Mouse (Mus musculus) testis, adult 2 months (tissue): ENCODE data around the gene Gabrb1. TPM values are rescaled to one million over a fixed set of nuclear protein-coding genes. Genes with fewer than 3 reads are reported as not detected.

Experiments used
- H3K27ac ChIP-seq: fragments of 200-500 bp; 2 replicates; pipeline ENCODE4 v1.5.1; 2012; ENCODE audit warnings: low read depth, low read length; ENCODE audit not compliant: control insufficient read depth, insufficient read depth
- H3K27me3 ChIP-seq: fragments of 200-500 bp; 2 replicates; pipeline ENCODE4 v1.6.1; 2012; ENCODE audit warnings: mild to moderate bottlenecking, low read length, moderate library complexity; ENCODE audit not compliant: control insufficient read depth, insufficient read depth
- H3K36me3 ChIP-seq: fragments of 200-500 bp; 2 replicates; pipeline ENCODE4 v1.6.1; 2012; ENCODE audit warnings: mild to moderate bottlenecking, low read length; ENCODE audit not compliant: control insufficient read depth, insufficient read depth
- H3K4me1 ChIP-seq: fragments of 200-500 bp; 2 replicates; pipeline ENCODE4 v1.6.1; 2012; ENCODE audit warnings: low read length; ENCODE audit not compliant: control insufficient read depth, insufficient read depth
- H3K4me3 ChIP-seq: fragments of 200-500 bp; 2 replicates; pipeline ENCODE4 v1.5.1; 2012; ENCODE audit warnings: low read depth, mild to moderate bottlenecking, low read length, moderate library complexity, mixed read lengths; ENCODE audit not compliant: control insufficient read depth
- CTCF ChIP-seq: fragments of 200-500 bp; IDR thresholded peaks from 2 replicates; pipeline ENCODE4 v1.5.1; 2012; ENCODE audit warnings: low read depth, mild to moderate bottlenecking, inconsistent platforms, low read length, moderate library complexity; ENCODE audit not compliant: control insufficient read depth, insufficient read depth, insufficient replicate concordance
- POLR2A ChIP-seq: fragments of 200-500 bp; IDR thresholded peaks from 2 replicates; pipeline ENCODE4 v1.6.1; 2012; ENCODE audit warnings: low read depth, mild to moderate bottlenecking, inconsistent platforms, low read length, moderate library complexity; ENCODE audit not compliant: control insufficient read depth
- polyA plus RNA-seq: library from polyadenylated mRNA; depleted of rRNA; stranded (reverse); fragments of >200 nt; gene quantifications from 2 replicates; pipeline ENCODE4 v1.2.3, GENCODE M21; 2012

Gene Gabrb1
- polyA plus RNA-seq, 1 experiment, result 0.35 TPM

DNA sequence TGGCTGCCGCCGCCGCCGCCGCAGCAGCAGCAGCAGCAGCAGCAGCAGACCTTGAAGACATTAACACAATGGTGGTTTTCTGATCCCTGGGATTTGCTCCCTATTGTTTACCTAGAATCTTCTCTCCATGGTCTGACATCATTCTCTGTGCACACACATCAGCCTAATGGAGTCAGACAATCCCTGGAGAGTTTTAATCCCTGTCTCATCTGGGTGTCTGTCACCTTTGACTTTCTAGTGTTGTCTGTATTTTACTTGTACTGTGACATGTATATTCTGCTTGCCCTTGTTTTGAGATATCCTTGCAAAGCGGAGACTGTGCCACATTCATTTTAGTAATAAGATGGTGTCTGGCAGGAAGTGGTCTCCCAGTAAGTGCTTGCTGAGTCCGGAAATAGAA lies 517.6 kb downstream of the Gabrb1 start:
- no peaks in the 10 kb centered on the region for H3K36me3 ChIP-seq
- no peak for TF ChIP-seq CTCF
- no peak for TF ChIP-seq POLR2A
- H3K27me3 ChIP-seq, result no peaks in the 10 kb centered on the region
- peaks cover 7% of the 10 kb centered on the region for H3K4me1 ChIP-seq
- H3K4me3 ChIP-seq, result no peak overlapping the region
- H3K27ac ChIP-seq, result no peak overlapping the region

DNA sequence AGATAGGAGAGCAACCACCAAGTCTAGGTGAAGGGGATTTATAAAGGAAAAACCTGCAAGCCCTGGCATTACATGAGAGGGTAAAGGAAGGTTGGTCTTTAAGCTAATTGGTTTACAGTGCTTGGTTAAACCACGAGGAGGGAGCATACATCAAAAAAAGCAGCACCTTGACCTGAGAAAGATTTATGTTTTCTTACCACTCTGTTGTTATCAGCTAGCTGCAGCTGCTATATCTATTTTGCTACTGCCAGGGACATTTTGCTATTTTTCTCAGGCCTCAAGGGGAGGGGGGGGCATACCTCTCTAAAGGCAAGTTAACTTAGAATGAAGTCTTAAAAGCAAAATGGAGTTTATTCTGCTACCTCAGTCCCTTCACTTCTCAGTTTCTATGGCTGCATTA lies 523.3 kb downstream of the Gabrb1 start:
- Histone ChIP-seq H3K27me3 (no peaks in the 10 kb centered on the region), H3K36me3 (no peaks in the 10 kb centered on the region), H3K27ac (no peak overlapping the region), H3K4me1 (peaks cover 10% of the 10 kb centered on the region), H3K4me3 (no peak overlapping the region)
- TF ChIP-seq CTCF (no peak), POLR2A (no peak)

DNA sequence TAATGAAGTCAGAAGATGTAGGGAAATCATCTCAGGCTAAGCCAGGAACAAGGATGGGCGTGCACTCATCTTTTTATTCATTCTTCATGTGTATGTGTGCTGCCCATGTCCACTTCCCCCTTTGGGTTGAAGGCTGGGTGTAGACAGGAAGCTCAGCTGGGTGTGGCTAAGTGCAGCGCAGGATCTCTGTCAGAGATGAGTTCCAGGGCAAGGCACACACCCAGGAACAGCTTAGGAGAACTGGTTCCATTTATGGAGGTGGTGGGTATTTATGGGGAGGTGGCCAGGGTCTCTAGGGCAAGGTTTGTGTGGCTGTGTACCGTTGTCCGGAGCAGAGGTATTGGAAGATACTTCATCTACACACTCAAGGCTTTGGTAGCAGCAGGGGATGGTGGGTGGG lies 524.9 kb downstream of the Gabrb1 start:
- H3K27ac ChIP-seq, result no peak overlapping the region
- H3K4me1 ChIP-seq, result peaks cover 4% of the 10 kb centered on the region

DNA sequence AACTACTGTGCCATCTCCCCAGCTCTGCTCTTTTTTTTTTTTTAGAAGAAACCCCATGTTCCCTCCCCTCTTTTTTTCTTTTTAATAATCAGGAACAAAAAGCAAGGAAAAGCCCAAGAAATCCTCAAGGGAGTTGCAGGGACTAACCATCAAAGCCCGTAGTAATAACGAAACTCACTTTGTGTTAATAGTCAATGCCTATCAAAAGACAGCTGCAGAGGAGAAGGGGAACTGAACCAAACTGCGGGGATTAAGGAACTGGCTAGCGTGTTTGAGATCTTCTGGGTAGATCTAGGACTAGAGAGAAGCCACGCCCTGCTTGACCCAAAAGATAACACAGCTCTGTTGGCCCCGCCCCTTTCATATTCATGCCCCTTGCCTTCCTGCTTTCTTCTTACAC lies 526.0 kb downstream of the Gabrb1 start:
- H3K4me3 ChIP-seq, result no peak overlapping the region
- TF ChIP-seq CTCF (no peak), POLR2A (no peak)
- H3K27me3 ChIP-seq, result no peaks in the 10 kb centered on the region
- H3K27ac ChIP-seq, result no peak overlapping the region
- H3K4me1 ChIP-seq, result peaks cover 4% of the 10 kb centered on the region
- no peaks in the 10 kb centered on the region for H3K36me3 ChIP-seq

More for the DNA sequence above, 524.9 kb downstream of the Gabrb1 start:
- TF ChIP-seq POLR2A, result no peak
- TF ChIP-seq CTCF, result no peak
- no peaks in the 10 kb centered on the region for H3K36me3 ChIP-seq
- H3K4me3 ChIP-seq, result no peak overlapping the region
- no peaks in the 10 kb centered on the region for H3K27me3 ChIP-seq

DNA sequence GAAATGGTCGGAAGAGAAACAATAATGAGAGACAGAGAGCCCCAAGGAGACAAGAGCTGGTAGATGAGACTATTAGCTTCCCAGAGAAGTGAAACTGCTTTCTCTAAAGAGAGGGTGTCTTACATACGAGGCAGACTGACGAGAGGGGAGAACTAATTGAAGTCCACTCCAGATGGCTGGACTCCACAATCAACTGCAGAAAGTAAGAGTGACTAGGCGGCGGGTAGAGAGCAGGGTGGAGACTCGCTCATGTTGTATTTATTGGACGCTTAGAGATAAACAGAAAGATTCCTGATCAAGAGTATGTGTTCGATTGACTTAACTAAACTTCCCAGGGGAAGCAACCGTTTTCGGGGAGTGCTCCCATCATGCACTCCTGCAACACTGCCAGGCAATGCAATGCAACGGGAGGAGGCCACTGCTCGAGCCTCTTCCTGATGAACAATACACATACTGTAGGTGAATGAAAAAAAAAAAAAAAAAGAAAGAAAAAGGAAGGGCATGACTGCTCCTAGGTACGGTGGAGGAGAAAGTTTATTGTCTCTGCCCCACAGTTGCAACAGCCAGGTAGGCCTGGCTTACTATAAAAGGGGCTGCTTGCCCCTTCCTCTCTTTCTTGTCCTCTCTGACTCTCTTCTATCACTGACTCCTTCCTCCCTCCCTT lies 526.7 kb downstream of the Gabrb1 start:
- H3K4me3 ChIP-seq, result no peak overlapping the region
- H3K36me3 ChIP-seq, result no peaks in the 10 kb centered on the region
- no peak overlapping the region for H3K27ac ChIP-seq
- H3K4me1 ChIP-seq, result peaks cover 4% of the 10 kb centered on the region
- no peaks in the 10 kb centered on the region for H3K27me3 ChIP-seq
- TF ChIP-seq CTCF (no peak), POLR2A (no peak)

DNA sequence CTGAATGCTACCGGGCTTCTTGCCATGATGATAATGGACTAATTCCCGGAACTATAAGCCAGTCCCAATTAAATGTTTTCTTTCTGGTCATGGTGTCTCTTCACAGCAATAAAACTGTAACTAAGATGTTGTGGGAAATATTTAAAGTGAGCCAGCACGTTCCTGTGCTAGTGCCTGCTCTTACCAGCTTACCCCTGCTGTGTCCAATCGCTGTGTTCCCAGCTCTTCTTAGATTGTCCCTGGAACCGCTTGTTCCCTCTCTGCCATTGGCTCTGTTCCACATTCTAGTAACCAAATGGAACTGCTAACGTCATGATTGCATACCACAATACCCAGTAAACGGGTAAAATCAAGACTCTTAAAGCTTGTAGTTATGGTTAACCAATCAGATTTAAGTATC lies 533.2 kb downstream of the Gabrb1 start:
- no peaks in the 10 kb centered on the region for H3K27me3 ChIP-seq
- H3K27ac ChIP-seq, result no peak overlapping the region
- TF ChIP-seq POLR2A (no peak), CTCF (no peak)
- H3K4me1 ChIP-seq, result no peaks in the 10 kb centered on the region
- no peak overlapping the region for H3K4me3 ChIP-seq
- no peaks in the 10 kb centered on the region for H3K36me3 ChIP-seq

DNA sequence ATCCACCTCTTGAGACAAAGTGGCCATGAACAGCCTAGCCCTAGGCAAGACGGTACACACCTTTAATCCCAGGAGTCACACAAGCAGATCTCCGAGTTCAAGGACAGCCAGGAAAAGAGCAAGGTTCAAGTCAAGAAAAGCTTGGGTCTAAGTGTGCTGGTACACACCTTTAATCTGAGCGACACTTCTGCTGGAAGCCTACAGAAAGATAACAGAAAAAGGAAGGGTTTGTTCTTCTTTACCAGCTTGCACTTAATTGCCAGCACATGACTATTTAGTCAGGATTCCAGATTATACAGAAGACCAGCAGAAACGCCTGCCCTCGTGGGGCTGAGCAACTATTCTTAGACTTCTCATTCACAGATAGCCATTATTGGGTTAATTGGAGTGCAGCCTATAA lies 534.0 kb downstream of the Gabrb1 start:
- no peaks in the 10 kb centered on the region for H3K4me1 ChIP-seq
- no peak overlapping the region for H3K27ac ChIP-seq
- TF ChIP-seq POLR2A, result no peak
- no peak for TF ChIP-seq CTCF
- H3K27me3 ChIP-seq, result no peaks in the 10 kb centered on the region
- H3K36me3 ChIP-seq, result no peaks in the 10 kb centered on the region
- no peak overlapping the region for H3K4me3 ChIP-seq
